12 mouse cellular contexts compared by ENCODE assay signal in genomic region chr2:174613921-174614441, GRCm38 (mm10). TPM values are rescaled to one million over a fixed set of nuclear protein-coding genes. Genes with fewer than 3 reads are reported as not detected.
DNase-seq lines count a peak whose midpoint lies in the region; ATAC-seq and TF ChIP-seq lines count a peak whose summit lies in the region.
"Had no signal": no experiment of that assay in that cellular context is flagged by ENCODE, and none has a peak within 500 bp of the region (broad histone marks: within the 10 kb centered on the region; RNA-seq: fewer than 3 reads in every experiment).

No protein-coding gene starts in this region.

- TF ChIP-seq CTCF in kidney, postnatal 0 days (IDR thresholded peaks at IDR 0.05; ENCODE audit: low read depth) = no peak

- 48% methylated on average over 11 of the region's 11 CpGs for WGBS in kidney, postnatal 0 days
- 32% methylated on average over 11 of the region's 11 CpGs for WGBS in liver, embryonic 12.5 days (ENCODE audit: insufficient replicate concordance)

- H3K27me3 ChIP-seq in kidney, postnatal 0 days (ENCODE audit: insufficient read depth, low read length) = no peaks in the 10 kb centered on the region
- H3K27me3 ChIP-seq in liver, embryonic 12.5 days (replicated peaks) = no peaks in the 10 kb centered on the region

- H3K9ac ChIP-seq in kidney, postnatal 0 days (ENCODE audit: low read depth, low read length) = no peak overlapping the region
- no peak overlapping the region for H3K9ac ChIP-seq in liver, embryonic 12.5 days

- H3K4me3 ChIP-seq in kidney, postnatal 0 days (replicated peaks; ENCODE audit: low read depth, low read length) = no peak overlapping the region
- H3K4me3 ChIP-seq in liver, embryonic 12.5 days = no peak overlapping the region

- no peaks in the 10 kb centered on the region for H3K9me3 ChIP-seq in kidney, postnatal 0 days (replicated peaks; ENCODE audit: low read length)
- no peaks in the 10 kb centered on the region for H3K9me3 ChIP-seq in liver, embryonic 12.5 days (replicated peaks)

- H3K4me1 ChIP-seq in kidney, postnatal 0 days (replicated peaks; ENCODE audit: insufficient read depth, low read length) = no peaks in the 10 kb centered on the region
- H3K4me1 ChIP-seq in liver, embryonic 12.5 days = peaks cover 22% of the 10 kb centered on the region

- no peaks in the 10 kb centered on the region for H3K36me3 ChIP-seq in kidney, postnatal 0 days (ENCODE audit: insufficient read depth, low read length)
- no peaks in the 10 kb centered on the region for H3K36me3 ChIP-seq in liver, embryonic 12.5 days

- ATAC-seq in kidney, postnatal 0 days (replicated peaks; ENCODE audit: low FRiP score, low read depth) = no peak
- peak; percentile 56 for ATAC-seq in liver, embryonic 12.5 days
- ATAC-seq: midbrain, embryonic 16.5 days had no signal

- peak; percentile 11 for DNase-seq in kidney, postnatal 0 days (ENCODE audit: low spot score)
- DNase-seq in kidney, postnatal 36 days = no peak
- peak; percentile 60 to 78 for DNase-seq in natural killer cell, adult 2 months (ENCODE audit: low spot score in 2 of 2)
- peak; percentile 68 for DNase-seq in thymus, postnatal 4 days
- DNase-seq in embryo, embryonic 11 days = no peak
- no peak for DNase-seq in adipocyte (ENCODE audit: low spot score)
- no peak for DNase-seq in urinary bladder, postnatal 14 days (ENCODE audit: low spot score)
- DNase-seq: kidney, adult 8-10 months had no signal

- no peak overlapping the region for H3K4me2 ChIP-seq in kidney, postnatal 0 days (ENCODE audit: low read length)
- peak overlapping the region; percentile 15; the same call in 1 of the 2 replicates for H3K4me2 ChIP-seq in liver, embryonic 12.5 days
- H3K4me2 ChIP-seq: heart, embryonic 11.5 days had no signal

- no peak overlapping the region for H3K27ac ChIP-seq in kidney, postnatal 0 days
- no peak overlapping the region for H3K27ac ChIP-seq in liver, embryonic 12.5 days

RNA-seq across cellular contexts. Expression of gene Zfp831, which starts 29.4 kb away (rescaled TPM):
- not detected in 2 replicates for polyA plus RNA-seq in kidney, postnatal 0 days (2015; fragmentation: Nextera tagmentation; extraction: Ambion mirVana)
- polyA plus RNA-seq in liver, embryonic 12.5 days (2016; fragmentation: Nextera tagmentation; extraction: Ambion mirVana) = 0.01 and 0.06 TPM in 2 replicates
- polyA plus RNA-seq: C2C12; heart, embryonic 11.5 days; midbrain, embryonic 16.5 days had no signal

Comparison
In these comparisons a context has a peak if more than half of its experiments do, and no peak if none do; other contexts are left out.
1. DNase-seq: peak in kidney, postnatal 0 days (single experiment), natural killer cell, adult 2 months (2 of 2) and thymus, postnatal 4 days (single experiment); none in kidney, postnatal 36 days (0 of 2), embryo, embryonic 11 days (single experiment), adipocyte (single experiment) and urinary bladder, postnatal 14 days (single experiment).